Mouse (Mus musculus) ES-Bruce4 (cell line): Measurements from ENCODE around the gene Fes.

Experiments
- CTCF ChIP-seq: IDR thresholded peaks from one replicate; pipeline ENCODE4 v1.8.1; 2011; ENCODE audit warnings: low read depth, low read length
- EP300 ChIP-seq: IDR thresholded peaks from 2 replicates; pipeline ENCODE4 v1.6.1; 2011; ENCODE audit warnings: low read depth, low read length; ENCODE audit not compliant: insufficient read depth
- POLR2A ChIP-seq: IDR thresholded peaks from one replicate; pipeline ENCODE4 v1.8.1; 2011; ENCODE audit warnings: low read length; ENCODE audit not compliant: insufficient read depth

GRCm38 (mm10) chr7:80387033-80387632, 613 bp downstream of the Fes start:
- no peak for TF ChIP-seq CTCF
- TF ChIP-seq POLR2A, result no peak
- no peak for TF ChIP-seq EP300
